Mouse (Mus musculus) intestine, postnatal 0 days (tissue): ENCODE measurements around the gene Tnik. TPM values are rescaled to one million over a fixed set of nuclear protein-coding genes. Genes with fewer than 3 reads are reported as not detected.

Source experiments
- ATAC-seq: fragments of 200-750 bp; cut with Nextera tagmentation; 2 replicates; pipeline ENCODE4 v1.8.0; 2017; ENCODE audit warnings: mild to moderate bottlenecking, moderate TSS enrichment, moderate library complexity
- H3K27ac ChIP-seq: fragments of 300-500 bp; sonication (generic); 2 replicates; pipeline ENCODE4 v1.5.1; 2014; ENCODE audit warnings: mild to moderate bottlenecking, low read depth, low read length, moderate library complexity
- H3K27me3 ChIP-seq: fragments of 300-500 bp; sonication (generic); replicated peaks from 2 replicates; pipeline ENCODE4 v1.6.1; 2014; ENCODE audit warnings: low read length, mixed read lengths; ENCODE audit not compliant: control insufficient read depth, insufficient read depth
- H3K36me3 ChIP-seq: fragments of 300-500 bp; sonication (generic); 2 replicates; pipeline ENCODE4 v1.6.1; 2014; ENCODE audit warnings: mild to moderate bottlenecking, moderate library complexity; ENCODE audit not compliant: control insufficient read depth, insufficient read depth
- H3K4me1 ChIP-seq: fragments of 300-500 bp; sonication (generic); replicated peaks from 2 replicates; pipeline ENCODE4 v1.6.1; 2014; ENCODE audit warnings: antibody characterized with exemption, low read length, mixed read lengths; ENCODE audit not compliant: control insufficient read depth, insufficient read depth
- H3K4me2 ChIP-seq: fragments of 300-500 bp; sonication (generic); replicated peaks from 2 replicates; pipeline ENCODE4 v1.6.1; 2014; ENCODE audit warnings: low read depth, mild to moderate bottlenecking, moderate library complexity
- H3K4me3 ChIP-seq: fragments of 300-500 bp; sonication (generic); 2 replicates; pipeline ENCODE4 v1.5.1; 2014; ENCODE audit warnings: low read depth, low read length
- H3K9ac ChIP-seq: fragments of 300-500 bp; sonication (generic); 2 replicates; pipeline ENCODE4 v1.6.1; 2014; ENCODE audit warnings: mild to moderate bottlenecking, low read depth, low read length
- H3K9me3 ChIP-seq: fragments of 300-500 bp; sonication (generic); 2 replicates; pipeline ENCODE4 v1.6.1; 2016; ENCODE audit warnings: mixed run types; ENCODE audit not compliant: control insufficient read depth
- CTCF ChIP-seq: sonication (generic); IDR thresholded peaks from 2 replicates; pipeline ENCODE4 v1.5.1; 2016; ENCODE audit warnings: low read depth, mild to moderate bottlenecking, control low read depth, antibody characterized with exemption, moderate library complexity
- WGBS: fragments of 180-500 bp; shearing (Covaris S2); extraction: QIAGEN DNeasy Blood & Tissue Kit; methylation state at CpG from one replicate; pipeline ENCODE4 v1.1.7; 2014; 5-methylcytosine and 5-hydroxymethylcytosine counted together
- microRNA-seq: library from miRNA; unstranded; fragments of <30 nt; microRNA quantifications from one replicate; pipeline ENCODE4, GENCODE M21; 2016
- polyA plus RNA-seq: library from polyadenylated mRNA; unstranded; fragments of >200 nt; fragmentation: Nextera tagmentation; extraction: Ambion mirVana; gene quantifications from 2 replicates; pipeline ENCODE4 v1.2.1, GENCODE M21; 2015

Tnik gene
- polyA plus RNA-seq, 1 experiment from 2014 or later, result 7.9 TPM

DNA sequence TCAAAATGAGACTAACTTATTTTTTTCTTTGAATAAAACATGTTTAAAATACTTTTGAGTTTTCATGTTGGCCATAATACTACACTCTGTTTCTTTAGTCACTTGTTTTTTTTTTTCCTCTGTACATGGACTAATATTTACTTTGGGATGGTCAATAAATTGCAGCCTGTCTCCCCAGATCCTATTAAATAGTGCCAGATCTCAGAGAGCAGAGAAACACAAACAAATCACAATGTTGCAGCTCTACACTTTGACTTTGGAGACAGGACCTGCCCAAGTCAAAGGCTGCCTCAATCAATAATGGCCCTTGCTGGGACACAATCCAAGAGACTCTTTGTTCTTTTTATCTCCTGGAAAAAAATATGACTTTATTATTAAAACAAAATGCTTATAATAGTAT, 459.5 kb downstream of the Tnik start:
- Histone ChIP-seq H3K36me3 (0 out of 2 replicates have a peak, but pooled peaks cover 5% of the 10 kb centered on the region), H3K9ac (no peak overlapping the region), H3K9me3 (no peaks in the 10 kb centered on the region), H3K4me3 (no peak overlapping the region), H3K4me2 (no peak overlapping the region), H3K27ac (no peak overlapping the region), H3K27me3 (no peaks in the 10 kb centered on the region), H3K4me1 (0 out of 2 replicates have a peak, but pooled peaks cover 3% of the 10 kb centered on the region)
- ATAC-seq, result no peak
- no peak for TF ChIP-seq CTCF

- ATAC-seq, result no peak
- H3K9me3 ChIP-seq, result no peaks in the 10 kb centered on the region
- H3K27me3 ChIP-seq, result no peaks in the 10 kb centered on the region
- TF ChIP-seq CTCF, result peak; percentile 61
- H3K36me3 ChIP-seq, result 0 out of 2 replicates have a peak, but pooled peaks cover 5% of the 10 kb centered on the region
- no peak overlapping the region for H3K4me2 ChIP-seq
- H3K4me3 ChIP-seq, result no peak overlapping the region
- H3K27ac ChIP-seq, result no peak overlapping the region
- H3K9ac ChIP-seq, result no peak overlapping the region
- 71% methylated on average over 6 of the region's 6 CpGs for WGBS
- H3K4me1 ChIP-seq, result 0 out of 2 replicates have a peak, but pooled peaks cover 3% of the 10 kb centered on the region
Observed at GRCm38 (mm10) chr3:28723534-28723933, 460.5 kb downstream of the Tnik start.

GRCm38 (mm10) chr3:28725203-28725602, 462.2 kb downstream of the Tnik start:
- Histone ChIP-seq H3K9ac (no peak overlapping the region), H3K4me1 (0 out of 2 replicates have a peak, but pooled peaks cover 3% of the 10 kb centered on the region), H3K4me3 (no peak overlapping the region), H3K27ac (no peak overlapping the region), H3K27me3 (no peaks in the 10 kb centered on the region), H3K4me2 (no peak overlapping the region), H3K36me3 (no peaks in the 10 kb centered on the region), H3K9me3 (no peaks in the 10 kb centered on the region)
- peak; percentile 30; the same call in 1 of the 2 replicates for ATAC-seq
- TF ChIP-seq CTCF, result no peak
- WGBS, result 50% methylated on average over 13 of the region's 13 CpGs

Small RNAs within 50 kb of the gene (microRNA-seq; reads per million reads assigned to microRNA genes)
- gene Mir466q, result not detected
